Mouse (Mus musculus): ENCODE measurements around the gene Lmo7. TPM values are rescaled to one million over a fixed set of nuclear protein-coding genes. Genes with fewer than 3 reads are reported as not detected.

Lmo7 gene
- total RNA-seq, 2 experiments from 2014 or later, result not detected

- no peak for ATAC-seq (replicated peaks; ENCODE audit: low FRiP score, low TSS enrichment, poor library complexity, severe bottlenecking)
Observed at GRCm38 (mm10) chr14:101859305-101859886, 129.6 kb downstream of the Lmo7 start.

DNA sequence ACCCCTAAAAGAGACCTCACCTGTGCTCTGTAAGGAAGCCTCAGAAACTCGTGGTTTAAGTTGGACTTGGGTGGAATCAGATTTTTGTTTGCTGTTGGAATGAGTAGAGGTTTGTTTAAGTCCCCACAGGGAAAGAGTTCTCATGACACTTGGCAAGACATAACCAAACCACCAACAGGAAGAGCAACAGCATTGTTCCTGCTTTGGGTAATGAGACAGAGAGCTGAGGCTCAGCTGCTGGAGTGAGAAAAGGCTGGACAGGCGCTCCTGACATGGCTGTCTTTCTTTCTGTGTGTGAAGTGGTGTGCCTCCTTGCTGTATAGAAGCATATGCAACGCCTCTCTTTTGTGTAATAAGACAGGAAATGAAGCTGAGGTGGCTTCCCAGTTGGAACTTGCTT is 132.3 kb downstream of the Lmo7 start:
- ATAC-seq (replicated peaks; ENCODE audit: low FRiP score, low TSS enrichment, poor library complexity, severe bottlenecking), result no peak

DNA sequence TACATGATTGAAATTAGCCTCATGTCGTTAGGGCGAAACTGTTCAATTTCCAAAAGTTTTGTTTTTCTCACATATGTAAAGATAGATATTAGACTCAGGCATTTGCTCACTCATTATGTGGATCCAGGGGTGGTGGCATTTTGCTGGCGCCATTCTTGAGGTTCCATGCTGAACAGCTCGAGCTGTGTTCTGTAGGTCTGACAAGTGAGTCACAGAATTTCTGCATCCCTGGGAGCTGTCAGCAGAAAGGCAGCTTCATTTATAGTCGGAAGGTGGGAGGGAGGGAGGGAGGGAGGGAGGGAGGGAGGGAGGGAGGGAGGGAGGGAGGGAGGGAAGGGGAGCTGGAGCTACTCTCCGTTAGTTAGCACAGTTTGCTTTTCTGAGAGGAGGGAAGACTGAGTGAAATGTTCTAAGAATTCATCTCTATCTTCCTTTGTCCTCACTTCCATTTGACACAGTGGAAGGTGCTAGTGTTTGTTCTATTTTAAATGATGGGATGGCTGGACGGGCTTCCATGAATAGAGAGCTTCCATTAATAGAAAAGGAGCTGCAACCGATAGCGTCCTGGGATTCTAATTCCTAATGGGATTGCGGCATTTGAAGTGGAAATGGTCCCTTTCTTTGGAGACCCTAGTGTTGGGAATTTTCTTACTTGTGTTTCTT is 137.4 kb downstream of the Lmo7 start:
- ATAC-seq (replicated peaks; ENCODE audit: low FRiP score, low TSS enrichment, poor library complexity, severe bottlenecking), result no peak

- no peak for ATAC-seq (replicated peaks; ENCODE audit: low FRiP score, low TSS enrichment, poor library complexity, severe bottlenecking)
Observed at GRCm38 (mm10) chr14:101869145-101869544, 139.4 kb downstream of the Lmo7 start.

GRCm38 (mm10) chr14:101869661-101870060 is 139.9 kb downstream of the Lmo7 start:
- no peak for ATAC-seq (replicated peaks; ENCODE audit: low FRiP score, low TSS enrichment, poor library complexity, severe bottlenecking)

DNA sequence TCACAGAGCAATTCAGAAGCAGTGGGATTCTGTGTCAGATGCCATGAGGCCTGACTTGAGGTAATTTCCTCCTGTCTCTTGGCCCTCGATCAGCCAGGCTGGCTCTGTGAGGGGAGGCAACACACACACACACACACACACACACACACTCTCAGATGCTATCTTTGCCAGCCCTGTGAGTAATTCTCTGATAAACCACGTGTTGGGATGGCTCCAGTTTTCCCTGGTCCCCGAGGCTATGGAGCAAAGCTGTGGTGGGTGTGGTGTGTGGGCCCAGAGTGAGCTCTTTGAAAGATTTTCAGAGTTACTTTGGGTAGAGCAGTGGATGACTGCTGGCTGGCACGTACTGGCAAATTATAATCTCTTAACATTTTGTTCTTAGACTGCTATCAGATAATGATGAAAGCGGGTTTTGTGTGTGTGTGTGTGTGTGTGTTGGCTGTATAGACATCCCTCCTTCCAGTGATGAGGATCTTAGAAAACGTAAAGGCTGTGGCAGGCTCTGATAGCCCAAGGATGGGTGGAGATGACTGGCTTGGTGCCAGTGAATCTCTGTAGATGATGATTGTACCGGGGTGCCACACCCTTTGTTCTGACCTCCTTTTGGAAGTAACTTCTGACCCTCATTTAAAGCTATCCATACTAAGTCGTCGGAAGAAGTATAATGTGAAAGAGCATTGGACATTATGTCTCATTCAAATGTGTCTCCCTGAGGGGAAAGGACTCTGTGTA is 140.6 kb downstream of the Lmo7 start:
- no peak for ATAC-seq (replicated peaks; ENCODE audit: low FRiP score, low TSS enrichment, poor library complexity, severe bottlenecking)

DNA sequence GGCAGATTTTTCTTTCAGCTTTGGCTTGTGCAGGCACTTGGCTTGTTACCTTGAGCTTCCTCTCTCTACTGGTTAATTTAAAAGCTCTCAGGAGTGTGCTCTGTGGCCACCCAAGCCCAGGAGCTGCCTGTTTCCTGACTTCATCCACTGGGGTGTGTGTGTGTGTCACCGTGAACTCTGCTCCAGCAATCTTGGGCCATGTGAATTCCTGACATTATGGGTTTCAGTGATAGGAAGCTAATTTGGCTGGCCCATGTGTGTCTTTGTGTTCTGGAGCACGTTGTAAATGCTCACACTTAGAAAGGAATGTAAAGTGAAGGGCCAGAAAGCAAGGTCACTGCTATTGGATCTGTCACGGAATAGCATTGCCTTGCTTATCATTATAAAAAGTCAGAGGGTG is 143.1 kb downstream of the Lmo7 start:
- ATAC-seq (replicated peaks; ENCODE audit: low FRiP score, low TSS enrichment, poor library complexity, severe bottlenecking), result no peak

- no peak for ATAC-seq (replicated peaks; ENCODE audit: low FRiP score, low TSS enrichment, poor library complexity, severe bottlenecking)
Observed at GRCm38 (mm10) chr14:101878346-101879049, 148.7 kb downstream of the Lmo7 start.

DNA sequence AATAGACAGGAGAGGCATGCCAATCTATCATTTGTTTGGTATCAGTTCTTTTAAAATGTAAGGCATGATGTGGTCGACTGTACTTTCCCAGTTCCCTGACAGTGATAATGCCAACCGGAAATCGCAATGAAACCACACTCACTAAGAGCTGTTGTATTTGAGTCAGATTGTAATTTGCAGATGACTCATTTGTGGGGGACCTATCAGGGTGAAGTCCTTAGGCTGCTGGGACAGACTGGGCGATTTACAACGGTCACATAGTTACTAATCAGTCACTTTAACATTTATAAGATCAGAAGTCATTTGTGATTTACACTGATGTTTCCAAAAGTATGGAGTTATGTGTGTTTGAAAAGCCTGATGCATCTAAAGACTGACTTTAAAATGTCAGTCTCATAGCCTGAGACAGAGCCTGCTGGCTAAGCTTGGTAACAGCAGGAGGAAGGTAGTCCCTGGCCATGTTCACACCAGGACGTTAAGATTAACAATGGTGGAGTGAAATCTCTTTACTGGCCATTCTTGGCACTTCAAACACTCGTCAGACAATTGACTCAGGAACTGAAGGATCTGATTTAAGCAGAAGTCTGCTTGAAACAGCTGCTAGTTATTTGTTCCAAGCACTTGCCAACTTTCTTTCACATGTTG is 149.4 kb downstream of the Lmo7 start:
- ATAC-seq (replicated peaks; ENCODE audit: low FRiP score, low TSS enrichment, poor library complexity, severe bottlenecking), result no peak

- ATAC-seq (replicated peaks; ENCODE audit: low FRiP score, low TSS enrichment, poor library complexity, severe bottlenecking), result no peak
Observed at GRCm38 (mm10) chr14:101882966-101883365, 153.2 kb downstream of the Lmo7 start.

DNA sequence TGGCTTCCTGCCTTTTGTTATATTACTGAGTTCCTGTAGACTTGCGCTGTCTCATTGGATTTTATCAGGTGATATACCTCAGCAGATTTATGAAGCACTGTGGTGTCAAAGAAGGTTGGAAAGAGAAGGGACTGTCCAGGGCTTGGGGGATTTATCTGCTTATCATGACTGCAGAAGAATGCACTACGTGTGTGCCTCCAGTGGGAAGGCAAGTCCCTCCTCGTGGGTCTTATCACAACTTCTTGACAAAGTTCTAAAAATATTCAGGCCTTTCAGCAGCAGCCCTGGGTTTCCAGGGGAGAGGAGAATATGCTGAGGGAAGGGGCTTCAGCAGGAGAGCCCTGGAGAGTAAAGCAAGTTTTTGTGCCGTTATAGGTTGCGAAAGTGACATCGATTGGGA is 154.0 kb downstream of the Lmo7 start:
- ATAC-seq (replicated peaks; ENCODE audit: low FRiP score, low TSS enrichment, poor library complexity, severe bottlenecking), result no peak

GRCm38 (mm10) chr14:101886320-101886719 is 156.6 kb downstream of the Lmo7 start:
- no peak for ATAC-seq (replicated peaks; ENCODE audit: low FRiP score, low TSS enrichment, poor library complexity, severe bottlenecking)

DNA sequence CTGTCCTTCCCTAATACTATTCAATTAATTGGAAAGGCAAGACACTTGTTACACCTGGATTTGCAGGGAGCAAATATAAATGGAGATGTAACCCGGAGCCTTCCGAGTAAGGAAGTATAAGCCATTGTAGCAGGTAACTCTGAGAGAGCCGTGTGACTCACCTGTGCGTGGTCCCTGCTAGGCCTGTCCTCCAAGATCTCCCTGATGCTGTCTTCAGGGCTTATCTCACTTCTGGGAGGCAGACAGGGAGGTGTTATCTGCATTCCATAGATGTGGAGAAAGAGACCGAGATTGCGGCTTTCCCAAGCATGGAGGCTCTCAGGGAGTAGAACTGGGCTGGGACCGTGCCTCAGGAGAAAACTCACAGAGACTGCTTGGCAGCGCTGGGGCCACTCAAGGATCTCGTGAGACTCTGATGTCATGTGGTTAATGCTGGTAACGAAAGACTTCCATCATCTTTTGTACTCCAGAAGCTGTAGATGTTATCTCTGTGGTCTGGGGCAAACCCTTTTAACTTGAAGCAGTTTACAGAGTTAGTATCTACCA is 162.2 kb downstream of the Lmo7 start:
- ATAC-seq (replicated peaks; ENCODE audit: low FRiP score, low TSS enrichment, poor library complexity, severe bottlenecking), result no peak

DNA sequence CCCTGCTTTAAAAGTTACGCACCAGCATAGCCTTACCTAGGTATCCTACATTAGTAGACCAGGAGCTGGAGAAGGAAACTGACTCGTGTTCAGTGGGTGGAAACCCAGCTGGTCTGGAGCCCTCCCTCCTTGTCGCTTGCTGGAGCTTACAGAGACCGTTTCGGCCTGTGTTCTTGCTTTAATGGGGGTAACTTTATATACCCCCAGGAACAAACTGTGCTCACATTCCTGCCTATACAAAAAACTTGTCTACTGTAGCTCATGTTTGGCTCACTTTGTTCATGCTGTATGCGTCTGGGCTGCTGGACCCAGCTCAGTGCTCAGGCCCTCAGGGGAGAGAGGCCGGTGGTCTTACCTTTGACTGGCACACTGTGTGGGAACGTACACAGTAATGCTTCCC is 162.7 kb downstream of the Lmo7 start:
- ATAC-seq (replicated peaks; ENCODE audit: low FRiP score, low TSS enrichment, poor library complexity, severe bottlenecking), result no peak

- no peak for ATAC-seq (replicated peaks; ENCODE audit: low FRiP score, low TSS enrichment, poor library complexity, severe bottlenecking)
Observed at GRCm38 (mm10) chr14:101893215-101893614, 163.5 kb downstream of the Lmo7 start.

- ATAC-seq (replicated peaks; ENCODE audit: low FRiP score, low TSS enrichment, poor library complexity, severe bottlenecking), result no peak
Observed at GRCm38 (mm10) chr14:101898250-101898649, 168.5 kb downstream of the Lmo7 start.

DNA sequence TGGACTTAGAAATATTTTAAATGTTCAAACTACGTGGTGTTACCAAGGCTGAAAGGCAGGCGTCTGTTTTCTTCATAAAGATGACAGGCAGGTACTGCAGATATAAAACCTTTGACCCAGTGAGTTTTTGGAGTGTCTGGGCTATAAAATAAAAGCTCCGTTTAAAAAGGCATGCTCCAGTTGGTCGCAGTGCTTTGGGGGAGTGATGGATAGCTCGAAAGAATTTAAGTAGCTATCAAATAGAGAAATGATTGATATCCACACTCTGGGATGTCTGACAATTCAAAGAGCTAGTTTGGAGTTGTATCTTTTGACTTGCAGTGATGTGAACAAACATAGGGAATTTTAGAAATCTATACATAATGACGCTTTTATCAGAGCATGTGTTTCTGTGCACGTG is 171.7 kb downstream of the Lmo7 start:
- no peak for ATAC-seq (replicated peaks; ENCODE audit: low FRiP score, low TSS enrichment, poor library complexity, severe bottlenecking)

GRCm38 (mm10) chr14:101901976-101902375 is 172.2 kb downstream of the Lmo7 start:
- ATAC-seq (replicated peaks; ENCODE audit: low FRiP score, low TSS enrichment, poor library complexity, severe bottlenecking), result no peak

DNA sequence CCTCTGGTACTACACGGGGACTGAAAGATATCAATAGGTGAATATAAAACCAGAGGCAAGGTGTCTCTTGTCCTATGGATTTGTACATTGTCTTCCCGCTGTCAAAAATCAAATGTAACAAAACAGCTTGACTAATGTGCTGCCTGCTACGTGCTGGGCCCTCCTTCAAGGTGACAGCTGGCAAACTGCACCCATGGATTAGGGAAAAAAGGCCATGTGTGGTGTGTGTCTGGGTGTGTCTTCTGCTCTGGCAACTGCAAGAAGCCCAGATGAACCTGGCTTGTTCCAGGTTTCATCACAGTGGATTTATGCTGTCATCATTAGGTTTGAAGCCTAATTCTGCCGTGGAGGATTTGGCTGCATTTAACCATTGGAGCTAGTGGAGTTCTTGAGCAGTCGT is 174.0 kb downstream of the Lmo7 start:
- no peak for ATAC-seq (replicated peaks; ENCODE audit: low FRiP score, low TSS enrichment, poor library complexity, severe bottlenecking)

DNA sequence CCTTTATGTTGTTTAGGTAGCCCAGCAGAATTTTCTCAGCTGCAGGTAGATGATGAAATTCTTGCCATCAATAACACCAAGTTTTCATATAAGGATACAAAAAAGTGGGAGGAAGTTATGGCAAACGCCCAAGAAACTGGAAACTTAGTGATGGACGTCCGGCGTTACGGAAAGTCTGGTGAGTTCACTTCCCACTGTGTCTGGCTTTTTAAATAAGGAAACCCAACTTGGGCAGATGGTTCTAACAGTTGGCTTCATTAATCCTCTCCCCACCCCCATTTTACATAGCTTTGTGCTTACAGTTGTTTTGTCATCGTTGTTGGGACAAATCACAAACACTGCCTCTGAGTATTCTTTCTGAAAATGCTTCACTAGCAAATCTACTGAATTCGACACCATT is 182.2 kb downstream of the Lmo7 start:
- no peak for ATAC-seq (replicated peaks; ENCODE audit: low FRiP score, low TSS enrichment, poor library complexity, severe bottlenecking)
